Mouse (Mus musculus) thymus, postnatal 10 days (tissue): ENCODE data around the gene Cadm2.

Experiments
- DNase-seq, 2 experiments: peaks; one replicate each; pipeline ENCODE4 v3.0.0; 2021; ENCODE audit warnings: low spot score in 2 of 2

The Cadm2 gene

DNA sequence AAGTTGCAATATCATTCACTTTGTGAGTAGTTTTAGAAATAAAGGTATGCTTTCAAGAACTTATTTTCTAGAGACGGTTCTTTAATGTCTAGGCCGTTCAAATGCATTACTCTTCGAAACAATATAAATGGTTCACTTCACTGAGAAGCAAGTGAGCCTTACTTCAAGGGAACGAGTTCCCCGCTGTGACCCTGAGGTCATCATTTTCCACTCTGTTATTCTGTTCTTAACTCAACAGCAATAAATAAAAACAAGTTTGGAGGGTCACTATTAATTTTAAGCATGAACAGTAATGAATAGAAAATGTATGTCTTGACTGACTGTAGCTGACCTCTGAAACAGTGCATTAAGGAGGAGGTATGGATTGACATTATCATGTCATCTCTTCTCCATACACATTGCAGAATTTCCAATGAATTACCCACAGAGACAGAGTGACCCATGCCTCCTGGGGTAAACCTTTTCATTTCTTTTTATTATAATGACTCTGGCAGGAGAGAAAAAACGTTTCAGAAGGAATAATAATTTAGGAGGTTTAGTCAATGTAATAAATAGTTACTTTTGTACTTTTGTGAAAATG, 458.4 kb downstream of the Cadm2 start:
- no peak for DNase-seq

DNA sequence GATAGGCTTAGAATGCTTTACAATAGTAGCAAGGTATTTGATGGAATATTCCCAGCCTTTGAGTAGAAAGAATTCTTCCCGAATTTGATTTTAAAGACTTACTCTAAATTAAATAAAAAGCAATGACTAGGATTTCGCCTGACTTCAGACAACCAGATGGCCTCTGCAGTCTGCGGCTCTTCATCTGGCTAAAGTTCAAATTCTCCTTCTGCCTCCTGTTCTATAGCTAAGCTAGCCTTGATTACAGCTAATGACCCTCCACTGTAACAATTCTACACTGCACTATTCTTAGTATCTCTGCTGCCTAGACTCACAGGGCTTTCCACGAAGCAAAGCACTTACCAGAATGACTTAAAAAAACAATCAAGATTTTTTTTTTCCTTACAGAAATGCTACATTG, 495.9 kb downstream of the Cadm2 start:
- DNase-seq, result no peak

DNA sequence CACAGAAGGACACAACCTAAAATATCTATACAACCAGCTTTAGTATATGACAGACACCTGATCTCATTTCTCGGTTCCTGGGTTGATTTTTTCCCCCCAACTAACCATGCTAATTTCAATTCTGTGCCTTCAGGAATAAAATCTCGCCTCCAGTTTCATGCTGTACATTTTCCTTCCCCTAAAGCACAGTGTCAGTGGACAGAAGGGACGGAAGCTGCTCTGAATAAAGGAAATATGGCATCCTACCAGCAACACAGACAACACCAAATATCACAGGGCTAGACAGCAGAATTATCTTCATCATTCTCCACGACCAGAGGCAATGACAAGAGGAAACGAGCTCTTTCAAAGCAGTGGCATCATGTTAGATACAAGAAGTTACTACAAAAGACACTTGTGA, 498.2 kb downstream of the Cadm2 start:
- DNase-seq, result no peak

DNA sequence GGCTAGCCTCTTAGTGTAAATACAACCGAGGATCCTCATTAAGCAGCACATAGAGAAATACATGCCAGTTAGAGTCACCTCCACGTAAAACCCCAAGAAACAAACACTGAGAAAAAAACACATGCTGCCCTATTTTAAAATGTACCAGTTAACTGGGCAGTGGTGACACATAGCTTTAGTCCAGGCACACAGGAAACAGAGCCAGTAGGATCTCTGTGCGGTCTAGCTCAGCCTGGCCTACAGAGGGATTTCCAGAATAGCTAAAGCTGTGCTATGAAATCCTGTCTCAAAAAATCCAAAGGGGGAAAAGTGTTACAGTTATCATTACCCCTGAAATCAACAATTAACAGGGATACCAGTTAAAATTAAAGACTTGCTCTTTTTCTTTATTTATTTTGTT, 498.9 kb downstream of the Cadm2 start:
- DNase-seq, result no peak

DNA sequence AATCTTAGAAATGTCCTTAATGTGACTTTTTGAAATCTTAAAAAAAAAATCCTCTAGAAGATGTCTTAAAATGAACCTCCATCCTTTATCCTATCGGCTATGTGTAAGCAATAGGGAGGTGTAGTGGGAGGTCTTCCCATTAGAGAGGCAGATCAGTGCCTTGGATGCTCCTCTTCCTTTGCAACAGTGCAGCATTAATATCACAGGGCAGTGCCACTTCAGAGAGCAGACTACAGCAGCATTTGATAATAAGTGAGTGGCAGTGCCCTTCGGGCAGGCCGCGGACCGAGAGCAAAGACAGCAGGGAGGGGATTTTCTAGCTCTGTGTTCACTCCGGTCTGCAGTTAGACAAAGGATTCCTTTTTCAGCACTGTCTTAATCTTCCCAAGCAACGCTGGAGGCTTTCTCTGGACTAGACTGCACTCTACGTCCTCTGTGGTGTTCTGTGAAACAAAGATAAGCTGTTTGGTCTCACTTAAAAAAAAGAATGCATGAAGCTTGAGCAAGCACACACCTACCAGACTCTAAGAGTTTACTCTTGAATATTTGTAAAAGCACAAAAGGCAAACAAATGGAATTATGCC, 514.1 kb downstream of the Cadm2 start:
- DNase-seq, result no peak

DNA sequence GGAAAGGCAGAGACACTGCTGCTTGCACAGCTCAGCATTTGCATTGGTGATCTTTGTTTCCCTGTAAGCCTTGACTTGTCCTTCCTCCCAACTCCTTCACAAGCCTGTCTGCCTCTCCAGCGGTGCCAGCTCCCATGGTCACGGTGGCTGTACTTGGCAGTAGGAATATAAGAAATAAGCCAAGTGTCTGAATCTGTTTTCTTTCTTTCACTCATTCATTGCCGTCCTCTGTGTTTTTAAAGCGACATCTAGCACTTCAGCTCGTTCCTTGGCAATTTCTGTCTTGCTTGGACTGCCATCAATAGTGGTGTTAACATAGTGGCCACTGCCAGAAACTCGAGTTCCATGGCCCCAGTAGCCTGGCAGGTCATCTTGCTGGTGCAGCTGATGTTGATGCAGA, 524.0 kb downstream of the Cadm2 start:
- DNase-seq, result no peak

DNA sequence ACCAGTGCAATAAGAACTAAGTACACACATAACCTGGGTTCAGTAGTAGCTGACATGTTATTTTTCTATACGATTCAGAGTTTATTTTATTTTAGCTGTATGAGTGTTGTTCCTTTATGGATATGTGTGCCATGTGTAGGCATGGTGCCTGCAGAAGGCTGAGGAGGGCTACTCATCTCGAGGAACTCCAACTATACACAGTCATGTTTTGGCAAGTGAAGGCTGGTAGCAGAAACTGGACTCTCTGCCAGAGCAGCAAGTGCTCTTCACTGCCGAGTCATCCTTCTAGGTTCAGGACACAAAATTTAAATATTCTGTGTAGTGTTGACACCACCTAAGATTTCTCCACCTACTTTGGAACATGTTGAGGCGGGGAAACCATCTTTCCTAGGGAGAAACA, 524.8 kb downstream of the Cadm2 start:
- no peak for DNase-seq

DNA sequence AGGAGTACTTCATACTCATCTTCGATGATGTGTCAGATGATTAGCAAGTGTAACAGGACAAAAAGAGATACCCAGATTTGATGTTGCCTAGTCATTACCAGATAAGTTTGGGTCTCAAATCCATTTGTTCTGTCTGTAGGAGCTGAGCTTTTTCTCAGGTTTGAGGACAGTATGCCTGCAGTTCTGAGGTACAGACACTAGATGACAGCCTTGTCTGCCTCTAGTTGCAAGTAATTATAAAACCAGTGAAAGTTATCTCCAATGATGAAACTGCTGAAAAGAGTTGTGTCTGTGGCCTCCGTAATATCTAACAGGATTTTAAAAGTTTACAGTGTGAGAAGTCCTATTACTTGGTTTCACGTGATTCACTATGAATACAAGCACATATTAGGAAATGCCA, 531.0 kb downstream of the Cadm2 start:
- DNase-seq, result no peak

DNA sequence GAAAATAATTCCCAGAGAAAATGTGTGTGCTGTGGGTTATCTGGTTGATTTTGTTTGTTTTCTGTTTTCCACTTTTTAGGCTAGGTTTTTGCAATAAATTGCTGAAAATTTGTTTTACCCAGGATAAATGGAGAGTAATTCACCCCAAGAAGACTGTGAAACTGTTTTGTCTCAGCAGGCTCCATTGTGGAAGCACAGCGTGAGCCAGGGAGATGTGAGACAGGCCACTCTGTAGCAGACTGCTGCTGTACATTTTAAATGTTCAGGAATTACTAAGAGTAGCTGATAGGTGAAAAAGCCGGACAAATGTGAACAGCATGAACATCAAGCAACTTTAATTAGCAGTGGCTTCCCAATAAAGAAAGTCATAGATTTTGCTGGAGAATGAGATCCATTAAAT, 541.4 kb downstream of the Cadm2 start:
- DNase-seq, result no peak

DNA sequence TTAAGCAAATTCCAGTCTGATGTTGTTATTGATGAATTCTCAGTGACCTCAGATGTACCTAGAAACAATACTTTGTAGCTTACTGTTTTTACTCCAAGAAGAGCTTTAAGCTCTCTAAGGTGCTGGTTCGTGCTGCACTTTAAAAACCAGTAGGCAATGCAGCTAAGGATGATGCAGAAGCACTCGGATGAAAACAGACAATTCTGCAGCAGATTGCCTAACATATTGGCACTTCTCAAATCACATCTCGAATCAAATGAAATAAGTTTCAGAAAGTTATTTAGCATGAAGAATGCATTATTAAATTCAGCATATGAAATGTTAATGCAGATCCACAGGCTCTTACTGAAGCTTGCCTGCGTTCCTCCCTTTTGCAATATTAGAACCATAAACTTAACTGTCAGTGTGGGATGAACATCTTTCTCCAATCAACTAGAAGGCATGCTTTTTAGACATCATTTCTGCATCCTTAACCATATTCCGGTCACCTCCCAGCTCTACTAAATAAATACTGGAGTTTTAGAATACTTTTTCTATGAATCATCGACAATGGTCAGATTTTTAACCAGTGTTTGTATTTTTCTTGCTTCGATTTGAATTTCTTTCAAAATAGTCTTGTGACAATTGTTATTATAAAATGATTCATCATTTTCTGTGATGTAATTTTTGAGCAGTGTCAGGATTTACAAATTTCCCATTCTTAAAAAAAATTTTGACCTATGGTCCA, 544.4 kb downstream of the Cadm2 start:
- no peak for DNase-seq

DNA sequence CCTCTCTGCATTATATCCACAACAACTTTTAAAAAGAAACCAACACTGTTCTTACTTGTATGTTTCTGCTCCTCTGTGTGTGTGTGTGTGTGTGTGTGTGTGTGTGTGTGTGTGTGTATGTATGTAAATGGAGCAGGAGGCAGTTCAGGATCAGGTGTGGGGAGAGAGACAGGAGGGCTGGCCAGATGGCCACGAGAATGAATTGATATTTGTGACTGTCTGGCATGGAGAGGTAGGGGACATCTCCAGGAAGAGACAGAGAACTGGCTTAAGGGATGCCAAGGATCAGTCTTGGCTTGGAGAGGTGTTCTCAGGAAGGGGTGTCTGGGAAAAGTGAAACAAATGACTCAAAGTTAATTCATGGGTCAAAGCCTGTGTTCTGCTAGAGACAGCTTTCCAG, 552.2 kb downstream of the Cadm2 start:
- no peak for DNase-seq

DNA sequence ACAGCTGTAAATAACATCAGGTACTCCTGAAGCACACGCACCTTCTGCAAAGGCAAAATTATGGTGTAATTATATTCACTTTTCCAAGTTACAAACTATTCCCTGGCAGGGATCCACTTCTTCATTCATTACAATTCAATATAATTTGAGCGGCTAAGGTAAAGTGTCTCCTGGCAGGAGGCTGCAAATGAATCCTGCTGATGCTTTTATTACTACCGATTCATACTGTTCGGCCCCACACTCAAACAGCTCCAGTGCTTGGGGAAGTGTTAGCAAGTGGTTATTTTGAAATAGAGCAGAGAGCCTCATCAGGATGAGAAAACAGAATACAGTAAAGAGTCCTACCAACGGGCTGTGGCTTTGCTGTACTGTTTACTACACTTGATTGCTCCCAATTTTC, 589.8 kb downstream of the Cadm2 start:
- DNase-seq, result no peak

DNA sequence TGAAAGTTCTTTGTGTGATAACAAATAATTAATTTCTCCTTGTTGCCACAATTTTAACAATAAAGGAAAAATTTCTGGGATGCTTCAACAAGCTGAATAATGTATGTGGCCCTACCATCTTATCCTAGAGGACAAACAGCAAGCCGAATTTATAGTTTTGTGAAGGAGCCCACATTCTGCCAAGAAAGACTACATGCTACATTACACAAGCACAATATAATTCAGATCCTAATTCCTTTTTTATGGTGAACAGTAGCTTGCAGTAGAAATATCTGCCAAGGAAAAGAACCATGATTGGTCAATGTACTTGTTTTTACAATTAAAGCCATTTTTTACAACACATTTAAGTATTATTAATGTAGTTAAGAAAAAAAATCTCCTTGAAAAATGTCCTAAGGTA, 600.9 kb downstream of the Cadm2 start:
- DNase-seq, result no peak

DNA sequence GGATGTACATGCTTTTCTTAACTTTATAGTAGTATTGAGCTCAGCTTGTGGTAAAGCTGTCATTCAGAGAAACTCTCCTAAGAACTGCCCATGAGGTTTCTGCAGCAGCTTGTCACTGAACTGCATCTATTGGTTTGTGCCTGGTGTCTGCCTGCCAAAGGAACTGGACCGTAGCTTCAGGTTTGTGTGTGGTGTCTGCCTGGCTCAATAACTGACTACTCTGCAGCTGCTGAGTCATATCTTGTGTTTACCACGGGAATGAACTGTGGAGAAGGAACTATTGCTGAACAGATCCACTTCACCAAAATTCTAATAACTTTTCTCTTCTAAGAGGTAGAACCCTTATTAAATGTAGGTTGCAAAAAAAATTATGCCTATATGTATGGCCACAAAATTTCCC, 603.0 kb downstream of the Cadm2 start:
- no peak for DNase-seq

DNA sequence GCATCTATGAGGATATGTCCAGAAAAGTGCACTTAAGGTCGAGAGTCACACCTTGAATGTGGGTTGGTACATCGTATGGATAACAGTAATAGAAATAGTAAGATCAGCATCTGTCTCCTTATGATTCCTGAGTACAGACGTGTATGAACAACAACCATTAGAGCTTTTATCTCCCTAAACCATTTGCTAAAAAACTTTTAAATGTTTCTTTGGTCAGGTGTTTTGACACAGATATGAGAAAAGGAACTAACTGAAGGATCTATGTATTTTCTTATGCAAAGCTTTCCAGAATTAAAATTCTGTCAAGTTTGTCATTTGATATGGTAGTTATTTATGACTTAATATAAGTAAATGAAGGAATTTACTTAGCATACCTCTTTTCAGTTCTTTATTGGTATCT, 617.5 kb downstream of the Cadm2 start:
- no peak for DNase-seq

DNA sequence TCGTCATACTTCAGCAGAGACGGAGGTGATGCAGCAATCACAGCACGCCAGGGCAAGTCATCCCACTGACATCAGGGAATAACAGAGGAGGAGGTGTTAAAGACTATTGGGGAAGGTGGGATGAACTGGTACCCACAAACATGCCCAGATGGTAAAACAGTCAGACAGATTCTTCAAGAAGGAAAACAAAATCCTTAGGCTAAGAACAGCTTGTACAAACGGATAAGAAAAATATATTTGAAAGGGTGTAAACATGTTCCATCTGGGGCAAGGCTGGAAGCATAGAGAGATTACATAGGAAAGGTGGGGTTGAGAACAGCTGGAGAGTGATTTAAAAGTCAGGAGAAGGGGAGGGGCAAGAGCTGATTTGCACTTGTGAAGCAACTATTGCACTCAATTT, 619.0 kb downstream of the Cadm2 start:
- DNase-seq, result no peak

DNA sequence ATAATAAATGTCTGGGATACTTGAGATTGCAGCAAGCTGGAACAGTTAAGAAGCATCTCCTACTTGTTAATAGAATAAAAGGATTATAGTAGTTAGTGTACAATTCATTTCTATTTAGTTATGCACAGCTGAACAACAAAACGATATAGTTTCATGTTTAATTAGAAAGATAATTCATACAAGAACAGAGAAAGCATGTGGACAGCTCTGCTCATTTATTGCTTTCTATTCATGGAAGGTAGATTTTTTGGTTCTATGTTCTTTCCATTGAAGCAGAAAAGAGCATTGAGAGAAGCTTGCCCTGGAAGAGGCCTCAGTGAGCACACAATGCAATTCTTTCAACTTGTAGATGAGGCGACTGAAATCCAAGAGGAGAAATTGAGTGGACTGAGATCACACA, 623.2 kb downstream of the Cadm2 start:
- no peak for DNase-seq

DNA sequence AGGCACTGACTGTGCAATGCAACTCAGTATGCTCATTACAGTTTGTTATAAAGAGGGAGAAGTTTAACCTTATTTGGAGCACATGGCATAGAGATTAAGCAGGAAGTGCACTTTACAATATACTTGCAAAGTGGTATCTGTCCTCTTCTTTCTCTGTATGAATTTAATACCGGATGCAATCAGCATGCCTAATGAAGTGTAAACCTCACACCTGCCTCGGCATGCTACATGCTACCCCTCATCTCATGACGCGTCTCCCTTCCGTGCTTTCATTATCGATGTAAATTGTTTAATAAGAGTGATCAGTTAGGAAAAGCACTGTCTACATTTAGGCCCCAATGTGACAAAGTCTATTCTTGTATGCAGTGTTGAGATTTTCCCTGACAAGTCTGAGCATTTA, 633.0 kb downstream of the Cadm2 start:
- DNase-seq, result no peak

DNA sequence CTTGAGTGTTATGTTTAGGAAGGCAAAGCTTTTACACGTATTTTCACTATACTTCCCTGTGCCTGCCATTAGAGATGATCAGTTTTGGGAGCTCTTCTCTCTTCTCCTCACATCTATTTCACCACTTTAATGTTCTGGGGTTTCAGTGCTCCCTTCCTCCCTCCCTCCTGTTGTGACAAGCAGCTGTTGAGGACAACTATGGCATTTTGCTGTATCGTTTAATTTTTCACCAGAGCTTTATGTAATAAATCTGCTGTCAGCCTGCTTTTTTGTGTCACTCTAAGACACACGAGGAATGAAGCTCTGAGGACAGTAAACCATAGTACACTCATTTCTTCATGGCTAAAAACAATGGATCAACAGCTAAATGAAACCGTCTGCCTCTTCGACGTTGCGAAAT, 633.8 kb downstream of the Cadm2 start:
- DNase-seq, result no peak

DNA sequence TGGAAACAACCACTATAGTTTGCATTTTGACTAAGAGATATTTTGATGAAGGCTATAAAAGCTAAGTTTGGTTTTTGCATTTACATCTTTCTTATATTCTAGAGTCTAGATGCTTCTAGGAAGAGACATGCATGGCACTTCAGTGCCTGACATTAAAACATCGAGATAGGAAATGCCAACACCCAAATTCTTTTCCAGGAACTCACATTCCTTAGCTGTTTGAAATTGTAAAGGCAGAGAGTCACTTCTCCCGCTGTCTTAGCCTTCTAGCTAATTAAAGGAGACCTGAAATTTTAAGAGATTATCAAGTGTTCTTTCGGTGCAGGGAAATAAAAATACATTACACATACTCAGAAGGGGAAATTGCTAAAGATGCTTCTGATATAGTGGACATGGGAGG, 649.8 kb downstream of the Cadm2 start:
- DNase-seq, result no peak

DNA sequence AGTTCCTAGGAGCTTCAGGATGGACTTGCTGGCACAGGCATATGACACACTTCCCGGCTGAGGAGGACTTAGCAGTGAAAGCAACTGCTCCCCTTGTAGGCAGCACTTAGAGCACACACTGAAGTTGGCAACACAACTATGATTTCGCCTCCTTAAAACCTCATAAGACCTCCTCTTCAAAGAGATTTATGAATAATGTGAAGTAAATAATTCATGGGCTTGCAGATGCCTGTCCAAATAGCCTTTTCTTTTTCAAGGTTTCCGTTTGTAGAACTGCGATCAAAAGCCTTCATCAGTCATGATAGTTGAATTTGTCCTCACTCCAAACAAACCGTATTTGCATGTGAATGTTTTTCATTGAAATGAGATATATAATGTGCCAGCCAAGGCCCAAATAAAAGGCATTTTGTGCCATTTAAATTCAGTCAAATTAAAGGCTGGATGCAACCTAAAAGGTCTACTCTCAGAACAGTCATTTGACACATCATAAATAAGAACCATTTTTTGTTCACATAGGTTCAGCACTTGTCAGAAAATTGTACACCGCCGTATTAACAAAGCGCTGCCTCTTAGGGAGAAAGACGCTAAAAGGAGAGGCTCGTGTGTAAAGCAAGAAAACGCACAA, 651.1 kb downstream of the Cadm2 start:
- DNase-seq, result no peak

DNA sequence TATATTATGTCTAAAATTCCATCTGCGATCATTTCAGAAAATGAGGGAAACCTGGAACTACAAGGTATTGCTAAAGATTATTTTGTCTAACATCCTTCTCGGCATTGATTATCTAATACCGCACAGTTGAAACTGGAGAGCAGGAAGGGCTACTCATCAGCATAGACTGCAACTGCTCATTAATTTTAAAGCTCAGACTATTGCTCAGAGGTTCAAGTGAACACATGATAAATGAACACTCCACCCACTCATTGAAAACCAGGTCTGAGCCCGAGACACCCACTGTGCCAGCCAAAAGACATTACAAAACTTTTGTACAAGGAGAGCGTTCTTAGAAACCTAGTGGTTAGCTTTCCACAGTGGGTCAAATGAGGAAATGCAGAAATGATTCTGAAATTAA, 652.4 kb downstream of the Cadm2 start:
- DNase-seq, result no peak

DNA sequence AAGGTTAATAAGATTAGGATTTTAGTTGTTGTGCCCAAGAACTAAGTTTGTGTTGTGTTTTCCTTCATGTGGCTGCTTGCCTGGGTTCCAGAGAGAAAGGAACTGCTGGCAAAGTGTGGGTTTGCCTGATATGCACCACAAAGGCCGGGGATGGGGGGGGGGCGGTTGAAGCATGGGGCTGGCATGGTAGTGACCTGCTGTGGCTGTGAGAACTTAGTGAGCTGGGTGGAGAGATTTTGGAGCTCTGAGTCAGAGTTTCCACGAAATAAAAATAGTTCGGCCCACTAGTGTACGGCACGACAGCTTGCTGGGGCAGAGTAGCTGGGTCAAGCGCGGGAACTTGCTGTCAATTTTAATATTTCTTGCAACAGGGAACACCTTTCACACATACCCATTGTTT, 653.0 kb downstream of the Cadm2 start:
- no peak for DNase-seq
